Mouse (Mus musculus): ENCODE measurements around the gene Fut1. TPM values are rescaled to one million over a fixed set of nuclear protein-coding genes. Genes with fewer than 3 reads are reported as not detected.
A peak's percentile ranks its signal among the peaks of the same experiment; 100 is the strongest.

The Fut1 gene
- polyA plus RNA-seq, 1 experiment: 2.5 TPM

- TF ChIP-seq POLR2A (IDR thresholded peaks at IDR 0.05; ENCODE audit: low read depth, low read length) (no peak), CTCF (IDR thresholded peaks at IDR 0.05; ENCODE audit: extremely low read depth, insufficient read length, insufficient replicate concordance, low read depth, low read length) (no peak)
- Histone ChIP-seq H3K27ac (ENCODE audit: insufficient read depth, low read depth, low read length) (no peak overlapping the region), H3K4me1 (ENCODE audit: control insufficient read depth, insufficient read depth, insufficient read length, low read length) (peaks cover 2% of the 10 kb centered on the region), H3K36me3 (ENCODE audit: control insufficient read depth, insufficient read depth, low read length) (no peaks in the 10 kb centered on the region), H3K4me3 (ENCODE audit: low read depth, low read length) (no peak overlapping the region), H3K27me3 (ENCODE audit: control insufficient read depth, insufficient read depth, low read length) (peaks cover 35% of the 10 kb centered on the region)
- WGBS: 81% methylated on average over 23 of the region's 23 CpGs
Observed at GRCm38 (mm10) chr7:45630064-45630907, 13.2 kb downstream of the Fut1 start.

DNA sequence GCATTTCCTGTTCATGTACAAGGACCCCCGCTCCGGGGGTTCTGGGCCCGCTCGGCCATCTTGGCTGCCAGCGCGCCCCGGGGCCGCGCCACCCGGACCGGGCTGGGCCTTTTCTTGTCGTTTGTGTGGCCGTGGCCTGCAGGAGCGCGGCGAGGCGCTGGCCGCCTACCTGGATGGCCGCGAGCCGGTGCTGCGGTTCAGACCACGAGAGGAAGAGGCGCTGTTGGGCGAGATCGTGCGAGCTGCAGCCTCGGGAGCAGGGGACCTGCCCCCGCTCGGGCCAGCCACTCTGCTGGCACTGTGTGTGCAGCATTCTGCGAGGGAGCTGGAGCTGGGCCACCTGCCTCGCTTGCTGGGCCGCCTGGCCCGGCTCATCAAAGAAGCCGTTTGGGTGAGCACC, 15.4 kb downstream of the Fut1 start:
- H3K4me3 ChIP-seq (ENCODE audit: low read depth, low read length): no peak overlapping the region
- 33% methylated on average over 35 of the region's 35 CpGs for WGBS
- H3K36me3 ChIP-seq (ENCODE audit: control insufficient read depth, insufficient read depth, low read length): no peaks in the 10 kb centered on the region
- no peak for TF ChIP-seq POLR2A (IDR thresholded peaks at IDR 0.05; ENCODE audit: low read depth, low read length)
- no peak for TF ChIP-seq CTCF (IDR thresholded peaks at IDR 0.05; ENCODE audit: extremely low read depth, insufficient read length, insufficient replicate concordance, low read depth, low read length)
- H3K27me3 ChIP-seq (ENCODE audit: control insufficient read depth, insufficient read depth, low read length): peaks cover 36% of the 10 kb centered on the region
- peaks cover 2% of the 10 kb centered on the region for H3K4me1 ChIP-seq (ENCODE audit: control insufficient read depth, insufficient read depth, insufficient read length, low read length)
- no peak overlapping the region for H3K27ac ChIP-seq (ENCODE audit: insufficient read depth, low read depth, low read length)

- Histone ChIP-seq H3K27ac (ENCODE audit: insufficient read depth, low read depth, low read length) (peak overlapping the region; percentile 6; the same call in 1 of the 2 replicates), H3K4me1 (ENCODE audit: control insufficient read depth, insufficient read depth, insufficient read length, low read length) (peaks cover 4% of the 10 kb centered on the region), H3K36me3 (ENCODE audit: control insufficient read depth, insufficient read depth, low read length) (no peaks in the 10 kb centered on the region), H3K27me3 (ENCODE audit: control insufficient read depth, insufficient read depth, low read length) (peaks cover 25% of the 10 kb centered on the region), H3K4me3 (ENCODE audit: low read depth, low read length) (no peak overlapping the region)
- WGBS: 79% methylated on average over 11 of the region's 11 CpGs
- TF ChIP-seq POLR2A (IDR thresholded peaks at IDR 0.05; ENCODE audit: low read depth, low read length) (no peak), CTCF (IDR thresholded peaks at IDR 0.05; ENCODE audit: extremely low read depth, insufficient read length, insufficient replicate concordance, low read depth, low read length) (no peak)
Observed at GRCm38 (mm10) chr7:45634946-45635681, 18.0 kb downstream of the Fut1 start.

- Histone ChIP-seq H3K4me1 (ENCODE audit: control insufficient read depth, insufficient read depth, insufficient read length, low read length) (peaks cover 4% of the 10 kb centered on the region), H3K27ac (ENCODE audit: insufficient read depth, low read depth, low read length) (no peak overlapping the region), H3K27me3 (ENCODE audit: control insufficient read depth, insufficient read depth, low read length) (peaks cover 26% of the 10 kb centered on the region), H3K36me3 (ENCODE audit: control insufficient read depth, insufficient read depth, low read length) (no peaks in the 10 kb centered on the region), H3K4me3 (ENCODE audit: low read depth, low read length) (no peak overlapping the region)
- 79% methylated on average over 15 of the region's 15 CpGs for WGBS
- no peak for TF ChIP-seq CTCF (IDR thresholded peaks at IDR 0.05; ENCODE audit: extremely low read depth, insufficient read length, insufficient replicate concordance, low read depth, low read length)
- no peak for TF ChIP-seq POLR2A (IDR thresholded peaks at IDR 0.05; ENCODE audit: low read depth, low read length)
Observed at GRCm38 (mm10) chr7:45635711-45636688, 18.9 kb downstream of the Fut1 start.

DNA sequence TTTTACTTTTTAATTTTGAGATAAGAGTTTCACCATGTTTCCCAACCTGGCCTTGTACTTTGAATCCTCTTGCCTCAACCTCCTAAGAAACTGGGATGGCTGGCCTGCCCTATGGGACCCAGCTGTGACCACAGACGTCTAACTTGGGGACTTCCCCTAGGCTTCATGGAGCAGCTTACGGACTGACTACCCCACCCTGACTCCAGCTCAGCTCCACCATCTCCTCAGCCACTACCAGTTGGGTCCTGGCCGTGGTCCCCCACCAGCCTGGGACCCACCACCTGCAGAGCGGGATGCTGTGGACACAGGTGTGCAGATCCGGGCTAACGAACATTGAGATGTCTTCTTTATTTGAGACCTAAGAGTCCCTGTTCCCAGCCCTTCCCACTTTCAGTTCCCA, 20.6 kb downstream of the Fut1 start:
- Histone ChIP-seq H3K36me3 (ENCODE audit: control insufficient read depth, insufficient read depth, low read length) (no peaks in the 10 kb centered on the region), H3K4me3 (ENCODE audit: low read depth, low read length) (no peak overlapping the region), H3K27me3 (ENCODE audit: control insufficient read depth, insufficient read depth, low read length) (peaks cover 26% of the 10 kb centered on the region; the same call in 1 of the 2 replicates), H3K27ac (ENCODE audit: insufficient read depth, low read depth, low read length) (no peak overlapping the region), H3K4me1 (ENCODE audit: control insufficient read depth, insufficient read depth, insufficient read length, low read length) (peaks cover 4% of the 10 kb centered on the region)
- TF ChIP-seq POLR2A (IDR thresholded peaks at IDR 0.05; ENCODE audit: low read depth, low read length) (no peak), CTCF (IDR thresholded peaks at IDR 0.05; ENCODE audit: extremely low read depth, insufficient read length, insufficient replicate concordance, low read depth, low read length) (no peak)
- 87% methylated on average over 6 of the region's 6 CpGs for WGBS

DNA sequence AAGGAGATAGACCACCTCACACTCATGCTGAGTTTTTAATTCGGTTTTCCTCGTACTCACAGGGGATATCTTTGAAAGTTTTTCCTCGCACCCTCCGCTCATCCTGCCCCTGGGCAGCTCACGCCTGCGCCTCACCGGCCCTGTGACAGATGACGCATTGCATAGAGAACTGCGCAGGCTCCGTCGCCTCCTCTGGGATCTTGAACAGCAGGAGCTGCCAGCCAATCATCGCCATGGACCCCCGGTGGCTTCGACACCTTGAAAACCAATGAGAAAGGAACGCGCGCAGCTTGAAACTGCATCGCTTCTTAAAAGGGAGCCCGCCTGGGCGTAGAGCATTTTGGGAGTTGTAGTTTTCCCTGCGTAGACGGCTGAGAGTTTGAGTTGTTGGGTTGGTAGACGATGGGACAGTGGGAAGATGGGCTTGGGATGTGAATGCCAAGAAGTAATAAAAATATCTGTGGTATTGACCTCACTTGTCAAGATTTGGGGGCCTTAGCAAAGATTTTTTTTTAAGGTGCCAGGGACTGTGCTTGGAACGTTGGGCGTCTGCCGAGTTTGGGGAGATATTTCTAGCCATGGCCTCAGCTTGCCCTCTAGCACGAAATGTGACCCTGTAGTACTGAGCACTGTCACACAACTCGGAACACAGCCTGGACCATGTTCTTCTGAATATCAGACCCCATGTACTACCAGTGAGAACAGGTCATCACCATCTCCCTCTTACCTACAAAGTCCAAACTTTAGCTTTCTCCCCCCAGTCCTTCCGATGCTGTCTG, 21.7 kb downstream of the Fut1 start:
- Histone ChIP-seq H3K27ac (ENCODE audit: insufficient read depth, low read depth, low read length) (no peak overlapping the region), H3K4me3 (ENCODE audit: low read depth, low read length) (no peak overlapping the region), H3K4me1 (ENCODE audit: control insufficient read depth, insufficient read depth, insufficient read length, low read length) (peaks cover 4% of the 10 kb centered on the region), H3K36me3 (ENCODE audit: control insufficient read depth, insufficient read depth, low read length) (no peaks in the 10 kb centered on the region), H3K27me3 (ENCODE audit: control insufficient read depth, insufficient read depth, low read length) (peaks cover 21% of the 10 kb centered on the region; the same call in 1 of the 2 replicates)
- 41% methylated on average over 29 of the region's 29 CpGs for WGBS
- TF ChIP-seq CTCF (IDR thresholded peaks at IDR 0.05; ENCODE audit: extremely low read depth, insufficient read length, insufficient replicate concordance, low read depth, low read length) (no peak), POLR2A (IDR thresholded peaks at IDR 0.05; ENCODE audit: low read depth, low read length) (no peak)

All from small intestine, adult 2 months (tissue).